Mouse (Mus musculus): ENCODE results near the gene Anxa3.

The Anxa3 gene

GRCm38 (mm10) chr5:96847986-96848385 is 54.8 kb downstream of the Anxa3 start:
- in situ Hi-C loops (cut with MboI): no loop called here

- in situ Hi-C loops (cut with MboI): no loop called here
Measured at GRCm38 (mm10) chr5:96848386-96848785, 55.2 kb downstream of the Anxa3 start.

GRCm38 (mm10) chr5:96849232-96849631 is 56.1 kb downstream of the Anxa3 start:
- in situ Hi-C loops (cut with MboI): no loop called here

- in situ Hi-C loops (cut with MboI): no loop called here
Measured at GRCm38 (mm10) chr5:96853451-96853850, 60.3 kb downstream of the Anxa3 start.

- in situ Hi-C loops (cut with MboI): no loop called here
Measured at GRCm38 (mm10) chr5:96854350-96854749, 61.2 kb downstream of the Anxa3 start.

- in situ Hi-C loops (cut with MboI): no loop called here
Measured at GRCm38 (mm10) chr5:96859938-96860337, 66.8 kb downstream of the Anxa3 start.

- in situ Hi-C loops (cut with MboI): no loop called here
Measured at GRCm38 (mm10) chr5:96867171-96867570, 74.0 kb downstream of the Anxa3 start.

- in situ Hi-C loops (cut with MboI): no loop called here
Measured at GRCm38 (mm10) chr5:96868893-96869292, 75.8 kb downstream of the Anxa3 start.

GRCm38 (mm10) chr5:96870996-96871395 is 77.9 kb downstream of the Anxa3 start:
- in situ Hi-C loops (cut with MboI): no loop called here

GRCm38 (mm10) chr5:96878178-96878577 is 85.0 kb downstream of the Anxa3 start:
- in situ Hi-C loops (cut with MboI): no loop called here

GRCm38 (mm10) chr5:96878851-96879540 is 85.9 kb downstream of the Anxa3 start:
- in situ Hi-C loops (cut with MboI): no loop called here

GRCm38 (mm10) chr5:96880231-96880630 is 87.1 kb downstream of the Anxa3 start:
- in situ Hi-C loops (cut with MboI): no loop called here

- in situ Hi-C loops (cut with MboI): no loop called here
Measured at GRCm38 (mm10) chr5:96881118-96881517, 88.0 kb downstream of the Anxa3 start.

GRCm38 (mm10) chr5:96881613-96882012 is 88.5 kb downstream of the Anxa3 start:
- in situ Hi-C loops (cut with MboI): no loop called here

- in situ Hi-C loops (cut with MboI): no loop called here
Measured at GRCm38 (mm10) chr5:96885202-96885601, 92.1 kb downstream of the Anxa3 start.

- in situ Hi-C loops (cut with MboI): no loop called here
Measured at GRCm38 (mm10) chr5:96888396-96888795, 95.3 kb downstream of the Anxa3 start.

GRCm38 (mm10) chr5:96890367-96890766 is 97.2 kb downstream of the Anxa3 start:
- in situ Hi-C loops (cut with MboI): no loop called here
